Mouse (Mus musculus): ENCODE data around the gene Arfgap3. TPM values are rescaled to one million over a fixed set of nuclear protein-coding genes. Genes with fewer than 3 reads are reported as not detected.
"Not testable (repeated sequence)": the region's sequence is repeated elsewhere in the genome, so short reads cannot be mapped to it uniquely, and the experiment has no call there.

The Arfgap3 gene
- 38.8 and 40.0 TPM in 2 replicates for polyA plus RNA-seq (2016; fragmentation: Nextera tagmentation; extraction: Ambion mirVana)

GRCm38 (mm10) chr15:83349954-83350711, at the start of gene Arfgap3:
Gene Arfgap3 (minus strand): TSS chr15:83350247.
- Histone ChIP-seq H3K36me3 (no peaks in the 10 kb centered on the region), H3K27ac (replicated peaks) (peak within 1 kb of the TSS; percentile 20; the same call in 1 of the 2 replicates)
- under 1% methylated on average over 60 of the region's 60 CpGs for WGBS

DNA sequence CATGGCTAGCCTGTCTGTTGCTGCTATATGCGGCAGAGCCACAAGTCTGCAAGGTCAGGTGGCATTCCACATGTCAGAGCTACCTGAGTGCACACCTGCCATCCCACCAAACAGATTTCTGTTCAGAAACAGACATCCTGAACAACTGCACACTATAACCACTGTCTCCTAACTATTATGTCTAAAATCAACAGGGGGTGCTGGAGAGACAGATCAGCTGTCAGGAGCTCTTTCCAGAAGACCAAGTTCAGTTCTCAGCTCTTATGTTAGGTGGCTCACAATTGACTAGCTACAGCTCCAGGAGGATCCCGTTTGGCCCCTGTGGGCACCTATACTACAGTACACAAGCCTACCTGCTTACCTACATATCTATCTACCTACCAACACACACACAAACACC, 42.7 kb upstream of the Arfgap3 start:
- 86% methylated on average over 2 of the region's 2 CpGs for WGBS
- Histone ChIP-seq H3K27ac (replicated peaks) (no peak overlapping the region), H3K27me3 (no peaks in the 10 kb centered on the region), H3K4me1 (no peaks in the 10 kb centered on the region), H3K36me3 (peaks cover 8% of the 10 kb centered on the region), H3K9me3 (no peaks in the 10 kb centered on the region), H3K9ac (replicated peaks) (no peak overlapping the region), H3K4me2 (replicated peaks) (no peak overlapping the region), H3K4me3 (no peak overlapping the region)
- ATAC-seq (ENCODE audit: low FRiP score, low read depth), result no peak

More at GRCm38 (mm10) chr15:83349954-83350711, at the start of gene Arfgap3:
- peak within 1 kb of the TSS; percentile 75 for H3K4me3 ChIP-seq
- peak within 1 kb of the TSS; percentile 90 for H3K4me2 ChIP-seq (replicated peaks)
- peak; percentile 91 for ATAC-seq (ENCODE audit: low FRiP score, low read depth)
- no peaks in the 10 kb centered on the region for H3K9me3 ChIP-seq
- peaks cover 15% of the 10 kb centered on the region for H3K4me1 ChIP-seq
- peak within 1 kb of the TSS; percentile 86 for H3K9ac ChIP-seq (replicated peaks)
- 0 out of 2 replicates have a peak, but pooled peaks cover 4% of the 10 kb centered on the region for H3K27me3 ChIP-seq

- H3K27me3 ChIP-seq, result no peaks in the 10 kb centered on the region
These were observed 37.9 kb upstream of the Arfgap3 start for GRCm38 (mm10) chr15:83387911-83388310.

GRCm38 (mm10) chr15:83383633-83384032, 33.6 kb upstream of the Arfgap3 start:
- 85% methylated on average over 2 of the region's 2 CpGs for WGBS
- Histone ChIP-seq H3K9me3 (no peaks in the 10 kb centered on the region), H3K9ac (replicated peaks) (no peak overlapping the region), H3K4me3 (no peak overlapping the region), H3K27me3 (no peaks in the 10 kb centered on the region), H3K27ac (replicated peaks) (no peak overlapping the region), H3K4me1 (no peaks in the 10 kb centered on the region), H3K4me2 (replicated peaks) (no peak overlapping the region), H3K36me3 (peaks cover 31% of the 10 kb centered on the region; the same call in 1 of the 2 replicates)
- no peak for ATAC-seq (ENCODE audit: low FRiP score, low read depth)

More at GRCm38 (mm10) chr15:83387911-83388310, 37.9 kb upstream of the Arfgap3 start:
- no peak overlapping the region for H3K27ac ChIP-seq (replicated peaks)
- H3K9ac ChIP-seq (replicated peaks), result no peak overlapping the region
- 92% methylated on average over 2 of the region's 2 CpGs for WGBS
- peaks cover 25% of the 10 kb centered on the region; the same call in 1 of the 2 replicates for H3K36me3 ChIP-seq
- H3K4me3 ChIP-seq, result no peak overlapping the region
- H3K4me1 ChIP-seq, result no peaks in the 10 kb centered on the region
- H3K9me3 ChIP-seq, result no peaks in the 10 kb centered on the region
- ATAC-seq (ENCODE audit: low FRiP score, low read depth), result no peak
- no peak overlapping the region for H3K4me2 ChIP-seq (replicated peaks)

- Histone ChIP-seq H3K9ac (replicated peaks) (no peak overlapping the region), H3K4me1 (no peaks in the 10 kb centered on the region), H3K9me3 (no peaks in the 10 kb centered on the region), H3K27ac (replicated peaks) (no peak overlapping the region), H3K27me3 (no peaks in the 10 kb centered on the region), H3K4me3 (no peak overlapping the region), H3K36me3 (peaks cover 29% of the 10 kb centered on the region; the same call in 1 of the 2 replicates), H3K4me2 (replicated peaks) (no peak overlapping the region)
- no peak for ATAC-seq (ENCODE audit: low FRiP score, low read depth)
- 95% methylated on average over 5 of the region's 5 CpGs for WGBS
These were observed 33.1 kb upstream of the Arfgap3 start for GRCm38 (mm10) chr15:83383136-83383535.

DNA sequence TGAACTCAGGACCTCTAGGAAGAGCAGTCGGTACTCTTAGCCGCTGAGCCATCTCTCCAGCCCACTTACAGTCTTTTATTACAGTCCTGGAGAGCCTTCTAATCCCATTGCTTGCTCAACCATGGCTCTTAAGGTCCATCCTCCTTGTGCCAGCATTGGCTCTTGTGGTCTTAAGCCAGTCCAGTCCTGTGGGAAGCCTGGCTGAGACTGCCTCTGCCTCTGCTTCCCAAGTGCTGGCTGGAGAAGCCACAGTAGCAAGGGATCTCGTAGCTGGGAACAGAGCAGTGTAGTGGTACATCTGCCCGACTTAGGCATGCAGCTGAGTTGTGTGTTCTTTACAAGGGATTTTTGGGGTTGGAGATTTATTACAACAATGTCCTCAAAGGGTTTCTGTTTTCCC, 32.4 kb upstream of the Arfgap3 start:
- Histone ChIP-seq H3K9me3 (no peaks in the 10 kb centered on the region), H3K36me3 (peaks cover 31% of the 10 kb centered on the region), H3K27ac (replicated peaks) (no peak overlapping the region), H3K4me2 (replicated peaks) (no peak overlapping the region), H3K27me3 (no peaks in the 10 kb centered on the region), H3K4me3 (no peak overlapping the region), H3K9ac (replicated peaks) (no peak overlapping the region), H3K4me1 (no peaks in the 10 kb centered on the region)
- 92% methylated on average over 4 of the region's 4 CpGs for WGBS
- ATAC-seq (ENCODE audit: low FRiP score, low read depth), result no peak

DNA sequence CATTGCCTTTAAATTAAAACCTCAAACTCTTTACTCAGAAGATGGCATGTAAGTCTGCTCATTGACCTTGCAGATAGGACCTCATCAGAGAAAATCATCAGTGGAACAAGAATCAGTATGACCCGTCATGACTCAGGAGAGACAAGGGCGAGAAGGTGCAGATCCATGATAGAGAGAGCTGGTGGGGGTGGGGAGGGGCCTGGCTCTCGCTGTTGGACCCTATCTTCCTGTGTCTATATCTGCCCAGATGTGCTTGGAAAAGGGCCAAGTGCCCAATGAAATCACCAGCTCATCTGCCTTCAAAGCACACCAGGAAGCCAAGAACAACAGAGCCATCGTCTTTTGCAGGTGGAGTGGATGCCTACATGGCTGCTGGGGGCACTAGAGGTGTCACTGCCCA, 27.1 kb upstream of the Arfgap3 start:
- no peaks in the 10 kb centered on the region for H3K9me3 ChIP-seq
- H3K27me3 ChIP-seq, result no peaks in the 10 kb centered on the region
- no peak overlapping the region for H3K4me2 ChIP-seq (replicated peaks)
- peaks cover 9% of the 10 kb centered on the region; the same call in 1 of the 2 replicates for H3K36me3 ChIP-seq
- no peak overlapping the region for H3K27ac ChIP-seq (replicated peaks)
- no peak overlapping the region for H3K9ac ChIP-seq (replicated peaks)
- no peak for ATAC-seq (ENCODE audit: low FRiP score, low read depth)
- H3K4me1 ChIP-seq, result no peaks in the 10 kb centered on the region
- no peak overlapping the region for H3K4me3 ChIP-seq
- WGBS, result 89% methylated on average over 4 of the region's 4 CpGs

- Histone ChIP-seq H3K36me3 (peaks cover 6% of the 10 kb centered on the region; the same call in 1 of the 2 replicates), H3K27me3 (no peaks in the 10 kb centered on the region), H3K27ac (replicated peaks) (no peak overlapping the region), H3K4me3 (no peak overlapping the region), H3K4me2 (replicated peaks) (no peak overlapping the region), H3K9ac (replicated peaks) (no peak overlapping the region), H3K4me1 (no peaks in the 10 kb centered on the region), H3K9me3 (no peaks in the 10 kb centered on the region)
- no peak for ATAC-seq (ENCODE audit: low FRiP score, low read depth)
- 67% methylated on average over 4 of the region's 4 CpGs for WGBS
These were observed 25.1 kb upstream of the Arfgap3 start for GRCm38 (mm10) chr15:83375136-83375535.

GRCm38 (mm10) chr15:83374076-83374475, 24.0 kb upstream of the Arfgap3 start:
- Histone ChIP-seq H3K9me3 (no peaks in the 10 kb centered on the region), H3K4me3 (no peak overlapping the region), H3K9ac (replicated peaks) (no peak overlapping the region), H3K4me1 (no peaks in the 10 kb centered on the region), H3K4me2 (replicated peaks) (no peak overlapping the region), H3K36me3 (peaks cover 6% of the 10 kb centered on the region; the same call in 1 of the 2 replicates), H3K27me3 (no peaks in the 10 kb centered on the region), H3K27ac (replicated peaks) (no peak overlapping the region)
- ATAC-seq (ENCODE audit: low FRiP score, low read depth), result no peak

GRCm38 (mm10) chr15:83368702-83369101, 18.7 kb upstream of the Arfgap3 start:
- H3K27me3 ChIP-seq, result peaks cover 15% of the 10 kb centered on the region
- H3K9ac ChIP-seq (replicated peaks); ATAC-seq (ENCODE audit: low FRiP score, low read depth); H3K36me3 ChIP-seq; H3K4me3 ChIP-seq; H3K4me2 ChIP-seq (replicated peaks); H3K4me1 ChIP-seq; H3K9me3 ChIP-seq; H3K27ac ChIP-seq (replicated peaks): not testable (repeated sequence)
- 89% methylated on average over 4 of the region's 4 CpGs for WGBS

GRCm38 (mm10) chr15:83368261-83368660, 18.2 kb upstream of the Arfgap3 start:
- H3K4me1 ChIP-seq, result peaks cover 8% of the 10 kb centered on the region
- H3K9me3 ChIP-seq, result no peaks in the 10 kb centered on the region
- H3K4me3 ChIP-seq, result no peak overlapping the region
- H3K27me3 ChIP-seq, result peaks cover 15% of the 10 kb centered on the region
- no peak overlapping the region for H3K4me2 ChIP-seq (replicated peaks)
- WGBS, result 91% methylated on average over 2 of the region's 2 CpGs
- no peak for ATAC-seq (ENCODE audit: low FRiP score, low read depth)
- no peaks in the 10 kb centered on the region for H3K36me3 ChIP-seq
- H3K27ac ChIP-seq (replicated peaks), result no peak overlapping the region
- no peak overlapping the region for H3K9ac ChIP-seq (replicated peaks)

GRCm38 (mm10) chr15:83366933-83367552, 17.0 kb upstream of the Arfgap3 start:
- Histone ChIP-seq H3K27ac (replicated peaks) (no peak overlapping the region), H3K4me1 (peaks cover 8% of the 10 kb centered on the region), H3K27me3 (peaks cover 15% of the 10 kb centered on the region), H3K9ac (replicated peaks) (no peak overlapping the region), H3K9me3 (no peaks in the 10 kb centered on the region), H3K4me3 (peak overlapping the region; percentile 27), H3K36me3 (no peaks in the 10 kb centered on the region), H3K4me2 (replicated peaks) (peak overlapping the region; percentile 49)
- ATAC-seq (ENCODE audit: low FRiP score, low read depth), result 0 out of 2 replicates have a peak, but pooled peaks have one; percentile 23
- WGBS, result 24% methylated on average over 56 of the region's 58 CpGs
